Mouse (Mus musculus) kidney, postnatal 4 days (tissue): ENCODE measurements around the gene Asb8.

Experiments used
- DNase-seq, 2 experiments: peaks; one replicate each; pipeline ENCODE4 v3.0.0; 2021; ENCODE audit warnings: mixed read lengths in 2 of 2

Gene Asb8

DNA sequence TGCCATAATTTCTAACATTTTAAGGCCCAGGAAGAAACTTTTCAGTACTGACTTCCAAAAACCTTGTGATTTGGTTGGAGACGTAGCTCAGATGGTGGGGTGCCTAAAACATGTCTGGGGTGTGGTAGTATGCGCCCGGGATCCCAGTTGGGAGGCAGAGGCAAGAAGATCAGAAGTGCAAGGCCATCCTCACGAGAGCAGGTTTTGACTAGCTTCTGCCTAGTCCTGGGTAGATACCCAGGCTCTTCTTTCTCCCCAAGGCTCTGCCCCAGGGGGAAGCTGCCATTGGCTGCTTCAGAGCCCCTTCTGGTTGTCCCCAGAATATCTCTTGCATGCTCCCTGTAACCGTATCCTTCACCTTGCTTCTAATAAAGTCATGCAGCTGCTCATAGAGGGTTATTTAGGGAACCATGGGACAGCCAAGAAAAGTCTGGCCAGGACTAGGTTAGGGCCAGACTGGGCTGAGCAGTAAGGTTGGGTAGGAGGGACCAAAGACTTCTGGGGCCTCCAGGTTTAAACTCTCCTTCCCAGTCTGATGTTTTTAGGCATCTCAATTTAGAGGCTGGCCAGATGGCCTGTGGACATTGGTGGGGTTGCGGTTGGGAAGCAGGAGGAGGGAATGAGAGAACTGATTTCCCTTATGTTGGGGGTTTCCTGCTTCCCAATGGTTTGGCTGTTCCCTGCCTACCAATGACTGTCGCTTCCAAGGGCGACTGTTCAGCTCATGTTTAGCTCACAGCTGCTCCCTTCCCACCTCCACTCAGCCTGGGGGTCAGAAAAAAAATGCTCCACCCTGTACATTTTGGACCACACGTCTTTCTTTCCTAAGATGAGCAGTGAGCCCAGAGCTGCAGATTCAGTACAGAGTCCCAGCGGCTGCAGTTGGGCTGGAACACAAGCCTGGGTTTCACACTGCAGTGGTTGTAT is 50.3 kb downstream of the Asb8 start:
- DNase-seq = no peak

DNA sequence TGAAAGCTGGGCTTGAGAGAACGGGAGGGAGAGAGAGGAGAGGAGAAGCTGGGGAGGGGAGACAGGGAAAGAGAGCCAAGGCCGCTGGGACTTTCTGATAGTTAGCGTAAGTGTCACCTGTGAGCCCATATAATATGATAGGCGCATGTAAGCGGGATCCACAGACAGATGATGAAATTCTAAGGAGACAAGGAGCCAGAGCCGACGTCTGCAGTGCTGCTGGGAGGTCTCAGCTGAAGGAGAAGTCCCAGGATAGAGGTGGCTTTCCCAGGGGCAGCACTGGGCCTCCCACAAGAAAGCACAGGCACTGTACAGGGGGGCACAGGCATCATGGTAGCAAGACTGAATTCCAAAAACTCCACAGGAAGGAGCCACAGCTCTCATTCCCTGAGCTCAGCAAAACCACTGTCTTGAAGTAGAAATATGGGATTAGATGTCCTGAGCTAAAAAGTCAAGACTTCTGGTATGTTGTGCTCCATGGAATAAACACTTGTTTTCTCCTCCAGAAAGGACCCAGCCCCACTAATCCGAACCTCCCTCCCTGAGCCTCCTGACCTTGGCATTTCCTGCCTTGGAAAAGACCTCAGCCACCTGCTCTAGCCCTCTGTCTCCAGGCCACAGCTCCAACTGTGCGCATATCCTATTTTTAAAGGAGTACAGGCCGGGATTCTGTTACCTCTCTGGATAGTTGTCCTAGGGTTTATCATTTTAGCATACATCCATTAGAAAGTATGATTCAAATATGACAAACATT is 51.1 kb downstream of the Asb8 start:
- no peak for DNase-seq

DNA sequence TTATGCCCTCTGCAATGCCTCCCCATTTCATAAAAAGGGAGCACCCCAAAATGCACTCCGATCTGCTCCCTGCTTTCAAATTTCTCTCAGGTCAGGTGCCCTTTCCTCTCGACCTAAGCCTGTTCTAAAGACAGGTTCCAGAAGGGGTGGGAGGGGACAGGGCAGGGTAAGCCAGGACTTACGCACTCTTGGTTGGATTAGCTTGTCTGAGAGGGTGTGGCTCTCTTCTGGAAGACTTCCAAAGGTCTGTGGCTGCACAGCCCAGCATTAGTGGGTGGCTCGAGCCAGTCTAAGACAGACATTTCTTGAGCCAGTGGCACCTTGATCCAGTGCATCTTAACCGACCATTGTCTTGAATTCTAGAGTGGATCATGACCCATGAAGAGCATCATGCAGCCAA is 53.6 kb downstream of the Asb8 start:
- no peak for DNase-seq

DNA sequence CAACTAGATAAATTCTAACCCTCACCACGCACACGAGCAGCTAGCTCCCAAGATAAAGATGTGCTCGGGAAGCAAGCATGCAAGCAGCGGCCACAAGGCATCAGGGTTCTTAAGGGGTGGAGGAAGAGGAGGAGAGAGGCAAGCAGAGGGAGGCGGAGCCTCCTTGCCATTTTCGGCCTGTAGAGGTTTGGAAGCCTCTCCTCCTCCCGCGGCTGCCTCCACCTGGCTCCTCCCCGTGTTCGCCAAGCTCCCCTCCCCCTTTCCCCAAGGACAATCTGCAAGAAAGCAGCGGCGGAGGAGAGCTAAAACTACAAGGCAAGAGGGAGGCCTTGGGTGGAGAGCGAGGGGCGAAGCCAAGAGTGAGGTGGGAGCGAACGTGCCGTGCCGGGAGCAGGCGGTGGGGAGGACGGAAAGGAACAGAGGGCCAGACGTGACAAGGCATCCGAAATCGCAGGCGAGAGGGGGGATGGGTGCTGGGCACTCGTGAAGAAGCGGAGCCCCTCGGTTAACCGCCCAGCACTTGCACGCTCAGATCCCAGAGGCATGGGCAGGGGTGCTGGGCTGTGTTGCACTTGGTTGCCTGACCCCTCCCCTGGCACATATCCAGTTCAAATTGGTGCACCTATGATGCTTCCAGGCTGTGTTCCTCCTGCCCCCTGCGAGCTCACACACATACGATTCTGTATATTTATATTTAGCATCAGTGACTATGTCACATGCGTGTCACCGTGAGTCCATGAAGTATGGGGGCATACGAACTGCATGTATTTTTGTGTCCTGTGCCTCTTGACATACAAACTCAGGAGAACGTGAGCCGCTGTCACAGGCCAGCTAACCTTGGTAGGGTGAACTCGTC is 56.9 kb downstream of the Asb8 start:
- DNase-seq = peak; percentile 84 to 91

DNA sequence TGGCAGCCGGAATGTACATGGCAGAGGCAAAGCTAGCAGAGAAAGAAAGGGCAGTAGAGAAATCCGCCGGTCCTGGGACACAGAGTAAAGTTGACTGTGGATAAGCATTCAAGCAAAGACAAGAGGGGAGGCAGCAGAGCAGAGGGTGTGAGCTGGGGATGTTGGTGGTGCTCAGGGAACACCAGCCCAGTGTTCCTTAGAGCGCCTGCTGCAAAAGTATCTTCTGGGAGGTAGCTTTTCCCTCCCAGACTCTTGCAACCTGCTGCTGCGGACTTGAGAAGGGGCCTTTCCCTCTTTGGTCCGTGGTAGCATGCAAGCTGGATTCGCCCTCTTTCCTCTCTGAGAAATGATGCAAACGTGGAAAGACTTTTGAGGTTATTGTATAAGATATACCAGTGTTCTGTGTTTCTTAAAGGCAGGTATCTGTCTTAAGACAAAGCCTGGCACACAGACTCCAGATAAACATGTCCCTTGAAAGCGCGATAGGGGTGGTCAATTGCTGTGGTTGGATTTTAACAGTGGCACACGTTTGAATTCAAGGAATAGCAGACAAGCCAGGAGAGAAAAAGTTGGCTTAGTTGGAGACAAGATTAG is 57.6 kb downstream of the Asb8 start:
- no peak for DNase-seq

DNA sequence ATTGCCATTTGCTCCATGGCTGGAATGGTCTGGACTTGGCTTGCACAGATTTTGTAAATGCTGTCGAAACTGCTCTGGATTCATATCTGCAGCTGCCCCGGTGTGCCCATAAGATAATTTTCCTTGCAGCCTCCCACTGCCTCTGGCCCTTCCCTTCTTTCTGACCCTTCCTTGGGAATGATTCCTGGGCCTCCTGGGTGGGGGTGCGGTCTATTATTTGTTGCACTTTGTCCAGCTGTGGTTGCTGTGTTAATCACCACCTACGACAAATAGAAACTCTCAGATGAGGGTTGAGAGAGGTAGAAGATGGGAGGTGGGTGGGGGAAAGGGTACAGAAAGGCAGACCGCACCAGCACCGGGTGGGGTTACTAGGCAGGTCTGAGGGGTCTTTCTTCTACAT is 58.2 kb downstream of the Asb8 start:
- peak in 1 of 2 experiments; percentile 23 for DNase-seq

DNA sequence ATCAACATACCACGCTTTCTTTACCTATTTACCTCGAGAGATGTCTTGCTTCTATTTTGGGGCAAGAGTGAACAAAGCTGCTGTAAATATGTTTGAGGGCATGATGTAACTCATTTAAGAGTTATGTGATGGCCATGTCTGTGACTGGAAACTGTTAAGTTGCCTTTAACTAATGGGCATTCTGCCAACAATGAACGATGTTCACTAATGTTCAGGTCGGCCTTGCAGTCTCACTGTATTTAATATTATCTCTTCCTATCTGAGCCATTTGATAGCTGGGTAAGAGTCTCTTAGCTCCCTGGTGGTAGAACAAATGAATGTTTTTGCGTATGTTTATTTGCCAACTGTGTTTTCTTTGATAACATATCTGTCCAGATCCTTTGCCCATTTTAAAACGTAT is 58.9 kb downstream of the Asb8 start:
- no peak for DNase-seq

DNA sequence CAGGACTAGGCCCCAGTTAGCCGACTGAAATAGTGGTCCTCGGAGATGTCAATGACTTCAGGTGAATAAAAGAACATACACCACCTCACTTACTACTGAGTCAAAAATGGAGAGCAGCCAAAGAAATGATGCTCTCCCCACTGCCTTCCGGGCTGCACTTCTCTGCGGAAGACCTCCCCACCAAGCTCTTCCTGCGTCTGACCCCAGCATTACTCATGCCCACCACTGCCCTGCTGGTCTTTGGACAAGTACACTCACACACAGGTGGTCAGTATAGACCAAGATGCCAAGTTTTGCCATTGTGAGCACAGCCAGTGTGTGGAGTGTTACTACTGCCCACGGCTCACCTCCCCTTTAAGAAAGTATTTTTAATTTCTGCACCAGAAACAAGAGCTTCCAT is 63.0 kb downstream of the Asb8 start:
- DNase-seq = no peak

DNA sequence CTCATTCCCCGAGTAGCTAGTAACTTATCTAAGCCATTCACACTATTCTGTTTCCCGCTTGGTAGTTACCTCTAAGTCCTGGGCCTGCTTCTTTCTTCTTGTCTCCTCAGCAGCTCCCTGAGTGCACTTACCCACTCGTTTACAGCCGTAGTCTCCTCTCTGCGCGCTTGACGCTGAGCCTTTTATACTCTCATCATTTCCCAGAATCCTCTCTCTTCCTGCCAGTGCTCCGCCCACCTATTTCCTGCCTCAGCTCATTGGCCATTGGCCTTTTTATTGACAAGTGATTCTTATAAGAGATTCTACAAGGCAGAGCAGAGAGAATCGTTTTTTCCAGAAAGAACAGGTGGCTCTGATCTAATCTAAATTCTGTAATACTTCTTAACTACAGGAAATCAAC is 66.9 kb downstream of the Asb8 start:
- peak in 1 of 2 experiments; percentile 32 for DNase-seq

DNA sequence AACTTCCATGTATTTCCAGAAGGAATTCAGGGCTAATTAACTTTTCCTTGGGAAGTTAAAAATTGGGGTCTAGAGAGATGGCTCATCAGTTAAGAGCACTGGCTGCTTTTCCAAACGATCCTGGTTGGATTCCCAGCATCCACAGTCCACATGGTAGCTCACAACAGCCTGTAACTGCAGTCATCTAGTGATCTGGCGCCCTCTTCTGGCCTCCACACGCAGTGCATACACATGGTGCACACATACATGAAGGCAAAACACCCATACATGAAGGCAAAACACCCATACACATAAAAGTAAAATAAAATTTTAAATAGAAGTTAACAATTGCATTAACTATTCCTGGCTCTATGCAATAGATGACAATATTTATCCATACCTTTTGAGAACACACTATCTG is 68.5 kb downstream of the Asb8 start:
- DNase-seq = no peak

DNA sequence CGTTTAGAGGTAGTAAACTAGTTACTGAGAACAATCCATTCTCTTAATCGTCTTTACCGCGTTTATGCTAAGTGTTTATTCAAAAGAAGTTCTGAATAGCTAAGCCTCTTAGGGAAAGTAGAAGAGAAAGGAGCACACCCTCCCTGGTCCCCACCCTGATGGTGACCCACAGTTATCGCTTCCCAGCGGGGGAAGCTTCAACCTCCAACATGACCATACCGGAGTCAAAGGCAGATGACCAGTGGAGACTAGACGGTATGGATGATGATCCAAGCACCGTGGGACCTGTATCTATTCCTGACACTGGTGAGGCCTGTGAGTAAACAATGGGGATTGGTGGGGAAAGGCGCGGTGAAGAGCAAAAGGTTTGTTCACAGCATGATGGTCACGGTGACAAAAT is 70.5 kb downstream of the Asb8 start:
- DNase-seq = no peak

DNA sequence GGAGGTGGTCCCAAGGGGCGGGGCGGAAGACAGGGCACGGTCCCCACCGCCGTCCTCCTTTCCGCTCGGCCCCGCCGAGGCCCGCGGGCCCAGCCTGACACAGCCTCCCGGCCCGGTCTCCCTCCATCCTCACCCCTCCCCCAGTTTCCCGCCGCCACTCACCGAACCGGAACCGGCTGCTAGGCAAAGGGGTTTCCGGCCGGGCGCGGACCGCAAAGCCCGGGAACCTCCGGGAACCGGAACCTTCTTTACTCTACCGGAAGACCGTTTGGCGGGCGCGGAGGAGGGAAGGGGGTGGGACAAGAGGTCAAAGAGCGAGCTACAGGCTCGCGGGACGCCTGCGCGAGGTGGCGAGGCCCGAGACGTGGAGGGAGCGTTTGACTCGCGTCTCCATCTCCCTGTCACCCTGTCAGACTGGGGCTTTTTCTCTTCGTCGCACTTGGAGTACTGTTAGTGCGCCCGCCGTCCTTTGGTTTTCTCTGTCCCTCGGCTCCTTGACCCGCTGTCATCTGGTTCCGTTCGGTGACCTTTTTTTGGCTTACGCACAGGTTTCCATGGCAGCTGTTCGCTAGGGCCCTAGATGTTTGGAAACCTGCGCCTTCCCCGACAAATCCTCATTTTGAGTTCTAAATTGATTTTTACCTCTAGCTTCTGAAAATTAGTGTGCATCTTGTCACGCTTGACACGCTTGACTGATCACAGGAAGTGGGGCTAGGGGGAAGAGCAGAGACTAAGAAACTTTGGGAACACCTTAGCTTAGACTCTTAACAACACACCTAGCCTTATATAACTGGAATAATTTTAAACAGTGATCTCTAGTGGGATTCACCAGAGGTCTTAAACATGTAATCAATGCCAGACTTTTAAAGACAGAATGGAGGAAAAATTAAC is 72.1 kb downstream of the Asb8 start, which contains the start of gene Senp1:
Senp1 (minus strand) TSS at position 624 of the 891 bp plus-strand sequence.
- DNase-seq = peak; percentile 90 to 95

DNA sequence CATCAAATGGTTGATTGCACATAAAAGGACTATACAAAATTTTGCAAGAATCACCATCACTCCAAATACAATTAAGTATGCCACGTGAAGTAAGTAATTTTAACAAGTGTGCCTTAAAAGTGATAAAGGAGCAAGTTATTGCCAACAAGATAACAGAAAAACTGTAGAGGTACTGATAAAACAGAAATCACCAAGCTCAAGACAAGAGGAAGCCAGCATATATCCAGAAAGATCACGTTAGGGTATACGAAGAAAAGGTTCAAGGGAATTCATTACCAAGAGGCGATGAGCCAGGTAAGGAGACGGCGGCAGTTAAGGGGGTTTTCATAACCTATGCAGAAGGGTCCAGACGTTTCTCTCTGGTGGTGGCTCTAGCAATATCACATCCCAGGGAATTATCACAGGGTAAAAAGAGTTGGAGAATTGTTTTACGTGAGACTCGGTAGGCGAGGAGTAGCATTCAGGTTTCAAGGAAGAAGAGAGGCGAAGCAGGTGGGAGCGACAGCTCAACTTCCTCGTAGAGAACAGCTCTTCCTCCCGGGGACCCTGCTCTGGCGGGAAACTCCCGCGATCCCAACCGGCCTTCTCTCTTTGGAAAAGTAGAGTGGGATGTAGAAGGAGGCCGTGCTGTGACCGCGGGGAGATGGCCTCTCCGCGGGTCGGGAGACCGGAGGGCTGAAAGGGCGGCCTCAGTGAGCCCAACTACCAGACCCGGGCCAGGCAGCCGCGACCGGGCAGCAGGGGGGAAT is 72.9 kb downstream of the Asb8 start, which contains the start of gene Pfkm:
Pfkm (plus strand) TSS at position 218 of the 749 bp plus-strand sequence.
- DNase-seq = no peak

DNA sequence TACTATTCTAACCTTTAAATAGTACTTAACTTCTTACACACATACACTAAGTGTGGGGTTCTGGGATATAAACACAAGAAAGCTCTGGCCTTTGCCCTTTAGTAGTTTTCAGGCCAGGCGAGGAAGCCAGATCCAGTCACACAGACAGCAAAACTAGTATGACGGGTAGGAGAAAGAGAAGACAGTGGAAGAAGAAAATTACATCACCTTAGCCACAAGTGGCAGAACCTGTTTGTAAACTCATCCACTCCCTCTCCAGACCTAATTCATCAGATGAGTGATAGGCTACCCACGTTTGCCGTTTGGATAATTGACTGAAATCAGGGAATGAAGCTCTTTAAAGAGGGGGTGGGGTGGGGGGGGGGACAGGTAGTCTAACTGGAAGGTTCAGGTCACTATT is 73.6 kb downstream of the Asb8 start:
- no peak for DNase-seq

DNA sequence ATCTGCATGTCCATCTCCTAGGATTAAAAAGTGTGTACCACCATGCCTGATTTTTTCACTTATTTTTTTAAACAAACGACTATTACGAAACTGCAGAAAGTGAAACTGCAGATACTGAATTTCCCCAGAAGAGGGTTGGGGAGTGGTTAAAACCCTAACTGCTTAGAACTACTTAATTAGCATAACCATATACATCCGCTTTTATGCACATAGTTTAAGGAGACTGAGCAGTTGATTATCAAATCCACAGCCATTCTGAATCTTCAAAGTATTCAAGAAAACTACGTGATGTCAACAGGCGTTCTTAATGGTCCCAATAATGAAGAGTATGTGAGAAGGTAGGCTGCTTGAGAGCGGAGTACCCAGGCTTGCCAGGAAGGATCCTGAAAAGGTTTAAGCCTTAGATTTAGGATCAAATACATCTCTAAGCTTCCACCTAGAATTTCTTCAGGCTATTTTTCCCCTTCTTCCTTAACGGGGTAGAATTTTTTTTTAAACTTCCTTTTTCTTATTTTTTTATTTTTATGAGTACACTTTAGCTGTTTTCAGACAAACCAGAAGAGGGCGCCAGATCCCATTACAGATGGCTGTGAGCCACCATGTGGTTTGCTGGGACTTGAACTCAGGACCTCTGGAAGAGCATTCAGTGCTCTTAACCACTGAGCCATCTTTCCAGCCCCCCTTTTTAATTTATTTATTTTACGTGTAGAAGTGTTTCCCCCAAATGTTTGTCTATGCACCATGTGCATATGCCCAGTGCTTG is 75.8 kb downstream of the Asb8 start:
- DNase-seq = peak; percentile 59 to 66

DNA sequence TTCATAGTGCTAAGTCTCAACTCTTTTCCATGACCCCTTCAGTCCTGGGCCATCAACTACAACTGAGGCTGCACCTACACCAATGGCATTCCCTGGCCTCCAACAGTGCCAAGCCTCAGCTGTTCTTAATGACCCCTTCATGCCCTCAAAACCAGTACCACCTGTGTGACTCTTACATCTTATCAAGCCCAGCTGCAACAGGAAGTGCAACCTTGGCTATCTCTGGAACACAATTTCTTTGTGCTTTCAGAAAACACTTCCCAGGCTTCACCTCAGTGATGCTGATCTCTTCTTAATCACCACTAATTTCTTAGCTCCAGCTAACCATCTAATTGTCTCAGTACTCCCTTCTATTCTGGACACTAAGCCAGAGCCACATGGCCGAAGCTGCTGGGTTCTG is 76.5 kb downstream of the Asb8 start:
- DNase-seq = no peak
